Mouse (Mus musculus) kidney, adult 18-20 months (tissue): ENCODE data around the gene Krtap6-1.
"Not testable (repeated sequence)": the region's sequence is repeated elsewhere in the genome, so short reads cannot be mapped to it uniquely, and the experiment has no call there.

Experiments
- DNase-seq: peaks from one replicate; pipeline ENCODE4 v3.0.0; 2021

Gene Krtap6-1

DNA sequence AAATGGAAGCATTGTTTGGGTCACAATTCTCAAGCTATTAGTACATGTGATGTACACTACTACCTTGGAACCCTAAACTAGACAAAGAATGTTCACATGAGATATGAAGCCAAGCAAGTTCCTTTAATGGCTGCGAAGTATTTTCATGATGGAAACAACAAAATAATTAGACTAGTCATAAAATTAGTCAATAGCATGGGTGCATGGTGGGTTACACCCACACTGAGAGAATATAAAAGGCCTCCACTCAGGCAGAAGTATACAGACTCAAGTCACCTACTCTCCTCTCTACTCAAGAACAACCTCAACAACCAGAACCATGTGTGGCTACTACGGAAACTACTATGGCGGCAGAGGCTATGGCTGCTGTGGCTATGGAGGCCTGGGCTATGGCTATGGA is at the start of gene Krtap6-1:
Gene Krtap6-1, plus strand, starts transcription at position 301 of the 400 bp plus-strand sequence.
- not testable (repeated sequence) for DNase-seq

DNA sequence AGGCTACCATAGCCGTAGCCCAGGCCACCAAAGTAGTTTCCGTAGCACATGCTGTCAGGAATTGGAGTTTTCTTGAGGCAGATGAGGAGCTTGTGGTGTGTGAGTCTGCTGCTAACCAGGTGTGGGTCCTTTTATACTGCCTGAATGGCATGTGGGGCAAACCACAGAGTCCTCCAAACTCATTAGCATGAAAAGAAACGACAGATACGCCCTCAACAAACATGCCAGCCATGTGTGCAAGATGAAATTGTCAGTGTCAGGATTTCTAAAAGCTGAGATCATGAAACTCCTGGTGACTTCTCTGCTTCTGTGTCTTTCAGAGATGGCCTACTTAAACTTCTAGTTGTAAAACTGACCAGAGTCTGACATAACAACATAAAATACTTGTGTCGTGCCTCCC is 20.8 kb upstream of the Krtap6-1 start, which contains the start of gene Krtap22-2:
Gene Krtap22-2, minus strand, starts transcription at position 101 of the 400 bp plus-strand sequence.
- no peak for DNase-seq

DNA sequence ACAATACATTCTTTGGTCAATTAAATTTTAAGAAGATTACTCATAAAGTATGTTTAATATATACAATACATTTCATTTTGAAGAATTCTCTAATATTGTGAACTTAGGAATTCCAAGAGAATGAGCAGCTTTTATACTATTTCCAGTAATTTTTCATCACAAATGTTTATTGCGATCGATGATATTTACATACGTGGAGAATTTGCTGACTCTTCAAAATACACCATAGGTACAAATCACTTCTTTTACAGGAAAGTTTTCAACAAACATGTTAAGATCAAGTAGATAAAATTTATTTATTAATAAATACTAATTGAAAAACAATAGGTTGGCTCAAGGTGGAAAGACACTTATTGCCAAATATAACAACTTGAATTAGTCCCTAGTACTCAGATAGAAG is 17.5 kb upstream of the Krtap6-1 start:
- no peak for DNase-seq

DNA sequence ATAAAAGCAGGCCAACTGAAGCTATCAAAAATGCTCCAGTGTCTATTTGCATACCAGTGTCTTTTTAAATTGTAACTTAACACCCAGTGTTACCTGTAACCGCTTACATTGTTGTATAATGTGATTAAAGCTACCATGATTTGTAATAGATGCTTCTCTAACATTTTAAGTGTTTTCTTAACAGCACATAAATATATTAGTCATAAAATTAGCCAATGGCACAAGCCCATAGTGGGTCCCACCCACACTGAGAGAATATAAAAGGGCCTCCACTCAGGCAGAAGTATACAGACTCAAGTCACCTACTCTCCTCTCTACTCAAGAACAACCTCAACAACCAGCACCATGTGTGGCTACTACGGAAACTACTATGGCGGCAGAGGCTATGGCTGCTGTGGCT is 16.5 kb upstream of the Krtap6-1 start, which contains the start of gene Gm10229:
Gene Gm10229, plus strand, starts transcription at position 301 of the 400 bp plus-strand sequence.
- DNase-seq, result not testable (repeated sequence)

- DNase-seq, result not testable (repeated sequence)
Observed at GRCm38 (mm10) chr16:89041372-89041771, 9.9 kb downstream of the Krtap6-1 start, which contains the start of gene Gm10228. Gene Gm10228 (minus strand): TSS chr16:89041472.

GRCm38 (mm10) chr16:89047783-89048182 is 16.3 kb downstream of the Krtap6-1 start, which contains the start of gene Krtap6-5:
Gene Krtap6-5 (minus strand): TSS chr16:89047883.
- no peak for DNase-seq

GRCm38 (mm10) chr16:89063902-89064301 is 32.4 kb downstream of the Krtap6-1 start, which contains the start of gene 1110025L11Rik:
Gene 1110025L11Rik (minus strand): TSS chr16:89064002.
- DNase-seq, result not testable (repeated sequence)

- not testable (repeated sequence) for DNase-seq
Observed at GRCm38 (mm10) chr16:89071041-89071440, 39.5 kb downstream of the Krtap6-1 start.
